Mouse (Mus musculus) testis, postnatal 14 days (tissue): ENCODE data around the gene Mkrn3.
A peak's percentile ranks its signal among the peaks of the same experiment; 100 is the strongest.

ENCODE experiments used
- DNase-seq: peaks from one replicate; pipeline ENCODE4 v3.0.0; 2021; ENCODE audit warnings: low spot score

The Mkrn3 gene

GRCm38 (mm10) chr7:62377313-62377712 is 42.6 kb downstream of the Mkrn3 start:
- no peak for DNase-seq

GRCm38 (mm10) chr7:62376510-62377304 is 43.2 kb downstream of the Mkrn3 start, which contains the start of gene Magel2:
Gene Magel2, plus strand, starts transcription at chr7:62377010.
- peak; percentile 5 for DNase-seq

DNA sequence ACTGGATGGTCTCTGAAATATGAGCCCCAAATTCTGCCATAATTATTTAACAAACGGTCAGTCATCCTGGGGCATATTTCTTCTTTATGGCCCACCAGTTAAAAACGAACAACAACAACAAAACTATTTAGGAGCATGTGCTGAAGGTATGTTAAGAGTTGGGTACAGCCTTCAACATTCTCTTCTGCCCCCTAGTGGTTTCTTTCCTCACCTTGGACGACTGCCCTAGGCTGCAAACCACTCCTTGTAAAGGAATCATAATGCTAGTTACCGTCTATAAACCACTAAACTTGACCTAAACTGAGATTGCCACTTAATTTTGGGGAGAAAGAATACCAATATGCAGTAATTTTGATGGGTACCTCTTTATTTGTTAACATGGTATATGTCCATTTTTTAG is 44.3 kb downstream of the Mkrn3 start:
- DNase-seq = no peak
